Mouse (Mus musculus): ENCODE results near the gene Cfap97d2.

DNA sequence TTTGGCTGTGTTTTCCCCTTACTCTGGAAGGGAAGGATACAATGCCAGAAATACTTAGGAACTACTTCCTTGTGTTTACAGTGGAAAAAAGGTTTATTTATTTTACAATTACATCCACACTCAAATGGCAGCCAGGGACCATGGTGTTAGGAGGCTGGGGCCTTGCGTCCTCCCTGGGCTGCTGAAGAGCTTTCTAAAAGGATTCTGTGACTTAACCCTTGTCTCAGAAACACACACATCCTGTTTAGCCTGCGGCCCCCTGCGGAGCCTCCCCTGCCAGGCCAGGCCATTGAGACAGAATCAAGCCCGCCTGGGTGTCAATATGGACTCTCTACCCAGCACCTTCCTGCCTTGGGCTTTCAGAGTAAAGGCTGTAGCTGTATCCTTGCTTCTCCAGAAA is 2.9 kb upstream of the Cfap97d2 start:
- TF ChIP-seq POLR2A (IDR thresholded peaks at IDR 0.05; ENCODE audit: insufficient read depth, low read depth, low read length) (no peak), CTCF (IDR thresholded peaks at IDR 0.05; ENCODE audit: insufficient read depth, low read depth, low read length) (no peak)

All from olfactory bulb, adult 2 months (tissue).